Mouse (Mus musculus): ENCODE measurements around the gene Klhl11.

DNA sequence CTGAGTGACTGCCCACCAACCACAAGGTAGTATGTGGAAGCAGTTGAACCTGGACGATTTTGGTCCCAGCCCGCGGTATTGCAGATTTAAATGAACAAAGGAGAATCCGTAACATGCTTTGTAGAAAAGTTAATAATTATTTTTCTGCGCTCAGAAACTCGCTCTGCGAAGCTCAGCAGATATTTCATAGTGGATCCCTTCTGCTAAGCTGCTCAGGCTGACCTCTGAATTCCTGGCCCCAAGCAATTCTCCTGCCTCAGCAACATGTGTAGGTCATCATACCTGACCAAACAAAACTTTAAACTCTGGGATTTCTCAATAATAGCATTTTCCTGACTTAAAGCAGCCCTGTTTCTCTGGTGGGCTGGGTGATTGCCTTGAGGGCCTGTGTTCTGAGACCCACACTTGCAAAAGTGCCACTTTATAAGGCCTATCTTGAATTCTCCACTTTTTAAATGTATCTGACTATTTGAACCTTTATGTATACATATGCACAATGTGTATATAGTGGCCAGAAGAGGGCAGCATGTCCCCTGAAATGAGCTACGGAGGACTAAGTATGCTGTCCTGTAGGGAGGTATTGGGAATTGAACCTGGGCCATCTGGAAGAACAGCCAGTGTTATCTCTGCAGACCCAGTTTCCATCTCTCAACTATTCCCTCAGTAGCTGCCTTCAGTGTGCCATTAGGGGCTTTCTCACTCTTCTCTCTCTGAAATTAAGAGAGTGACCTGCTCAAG is 13.4 kb upstream of the Klhl11 start:
- TF ChIP-seq CTCF (IDR thresholded peaks at IDR 0.05; ENCODE audit: borderline replicate concordance, insufficient read depth, low read length) (no peak), POLR2A (IDR thresholded peaks at IDR 0.05; ENCODE audit: low read depth, low read length) (no peak)

Measured in embryonic fibroblast, embryonic 13.5 days (primary cell).